Mouse (Mus musculus) thymus, adult 2 months (tissue): Measurements from ENCODE around the gene Kcnab1. TPM values are rescaled to one million over a fixed set of nuclear protein-coding genes. Genes with fewer than 3 reads are reported as not detected.

Experiments used
- DNase-seq: peaks from one replicate; pipeline ENCODE4 v3.0.0; 2021
- H3K27ac ChIP-seq: fragments of 200-500 bp; 2 replicates; pipeline ENCODE4 v1.5.1; 2012; ENCODE audit warnings: low read length, control low read depth; ENCODE audit not compliant: control insufficient read depth, insufficient read depth
- H3K27me3 ChIP-seq: fragments of 200-500 bp; 2 replicates; pipeline ENCODE4 v1.6.1; 2012; ENCODE audit warnings: mild to moderate bottlenecking, low read length, moderate library complexity, mixed read lengths; ENCODE audit not compliant: control insufficient read depth, insufficient read depth
- H3K36me3 ChIP-seq: fragments of 200-500 bp; 2 replicates; pipeline ENCODE4 v1.6.1; 2012; ENCODE audit warnings: mild to moderate bottlenecking, low read length, moderate library complexity; ENCODE audit not compliant: control insufficient read depth, insufficient read depth
- H3K4me1 ChIP-seq: fragments of 200-500 bp; replicated peaks from 2 replicates; pipeline ENCODE4 v1.6.1; 2012; ENCODE audit warnings: low read length; ENCODE audit not compliant: control insufficient read depth, insufficient read depth
- H3K4me3 ChIP-seq: fragments of 200-500 bp; 2 replicates; pipeline ENCODE4 v1.5.1; 2012; ENCODE audit warnings: mild to moderate bottlenecking, low read length, control low read depth, moderate library complexity; ENCODE audit not compliant: control insufficient read depth, insufficient read depth
- CTCF ChIP-seq: fragments of 200-500 bp; IDR thresholded peaks from 2 replicates; pipeline ENCODE4 v1.5.1; 2012; ENCODE audit warnings: mild to moderate bottlenecking, control low read depth, low read length, moderate library complexity, borderline replicate concordance; ENCODE audit not compliant: control insufficient read depth, poor library complexity, insufficient read depth; ENCODE audit errors: extremely low read depth
- POLR2A ChIP-seq: fragments of 200-500 bp; IDR thresholded peaks from 2 replicates; pipeline ENCODE4 v1.6.1; 2012; ENCODE audit warnings: mild to moderate bottlenecking, low read length, control low read depth, moderate library complexity; ENCODE audit not compliant: control insufficient read depth, poor library complexity, insufficient read depth; ENCODE audit errors: extremely low read depth
- WGBS: fragments of 180-500 bp; shearing (Covaris S2); methylation state at CpG from one replicate; pipeline ENCODE4 v1.1.7; 2018; 5-methylcytosine and 5-hydroxymethylcytosine counted together
- polyA plus RNA-seq: library from polyadenylated mRNA; depleted of rRNA; stranded (reverse); fragments of >200 nt; gene quantifications from 2 replicates; pipeline ENCODE4 v1.2.3, GENCODE M21; 2012

Gene Kcnab1
- polyA plus RNA-seq, 1 experiment: 0.31 TPM

GRCm38 (mm10) chr3:65360163-65360969 lies 251.2 kb downstream of the Kcnab1 start:
- Histone ChIP-seq H3K36me3 (no peaks in the 10 kb centered on the region), H3K4me3 (no peak overlapping the region), H3K27me3 (no peaks in the 10 kb centered on the region), H3K4me1 (no peaks in the 10 kb centered on the region), H3K27ac (no peak overlapping the region)
- WGBS: 74% methylated on average over 8 of the region's 8 CpGs
- no peak for TF ChIP-seq POLR2A
- no peak for TF ChIP-seq CTCF
- DNase-seq: no peak

GRCm38 (mm10) chr3:65363438-65363837 lies 254.3 kb downstream of the Kcnab1 start:
- no peaks in the 10 kb centered on the region for H3K27me3 ChIP-seq
- WGBS: 94% methylated on average over 1 of the region's 1 CpGs
- H3K36me3 ChIP-seq: no peaks in the 10 kb centered on the region
- H3K27ac ChIP-seq: no peak overlapping the region
- DNase-seq: no peak
- no peak overlapping the region for H3K4me3 ChIP-seq
- TF ChIP-seq POLR2A (no peak), CTCF (no peak)
- H3K4me1 ChIP-seq: no peaks in the 10 kb centered on the region

- Histone ChIP-seq H3K27ac (no peak overlapping the region), H3K27me3 (no peaks in the 10 kb centered on the region), H3K4me1 (no peaks in the 10 kb centered on the region), H3K4me3 (no peak overlapping the region), H3K36me3 (no peaks in the 10 kb centered on the region)
- WGBS: 96% methylated on average over 6 of the region's 6 CpGs
- DNase-seq: no peak
- TF ChIP-seq CTCF (no peak), POLR2A (no peak)
These were observed 256.0 kb downstream of the Kcnab1 start for GRCm38 (mm10) chr3:65365184-65365583.

GRCm38 (mm10) chr3:65365921-65366710 lies 256.9 kb downstream of the Kcnab1 start:
- no peak overlapping the region for H3K4me3 ChIP-seq
- DNase-seq: no peak
- 95% methylated on average over 10 of the region's 10 CpGs for WGBS
- TF ChIP-seq POLR2A (no peak), CTCF (no peak)
- no peaks in the 10 kb centered on the region for H3K4me1 ChIP-seq
- no peak overlapping the region for H3K27ac ChIP-seq
- H3K36me3 ChIP-seq: no peaks in the 10 kb centered on the region
- H3K27me3 ChIP-seq: no peaks in the 10 kb centered on the region

GRCm38 (mm10) chr3:65367944-65368343 lies 258.8 kb downstream of the Kcnab1 start:
- 94% methylated on average over 4 of the region's 4 CpGs for WGBS

GRCm38 (mm10) chr3:65372552-65372951 lies 263.4 kb downstream of the Kcnab1 start:
- Histone ChIP-seq H3K4me3 (no peak overlapping the region), H3K36me3 (no peaks in the 10 kb centered on the region), H3K4me1 (no peaks in the 10 kb centered on the region), H3K27ac (no peak overlapping the region), H3K27me3 (no peaks in the 10 kb centered on the region)
- no peak for DNase-seq
- WGBS: 90% methylated on average over 4 of the region's 4 CpGs
- TF ChIP-seq CTCF (no peak), POLR2A (no peak)

More at GRCm38 (mm10) chr3:65367944-65368343, 258.8 kb downstream of the Kcnab1 start:
- Histone ChIP-seq H3K27me3 (no peaks in the 10 kb centered on the region), H3K4me3 (no peak overlapping the region), H3K4me1 (no peaks in the 10 kb centered on the region), H3K36me3 (no peaks in the 10 kb centered on the region), H3K27ac (no peak overlapping the region)
- DNase-seq: no peak
- TF ChIP-seq CTCF: no peak
- TF ChIP-seq POLR2A: no peak
